Mouse (Mus musculus) hindbrain, embryonic 12.5 days (tissue): ENCODE results near the gene Gm26992. TPM values are rescaled to one million over a fixed set of nuclear protein-coding genes. Genes with fewer than 3 reads are reported as not detected.
"Not testable (repeated sequence)": the region's sequence is repeated elsewhere in the genome, so short reads cannot be mapped to it uniquely, and the experiment has no call there.

Source experiments
- ATAC-seq: fragments of 200-750 bp; cut with Nextera tagmentation; 2 replicates; pipeline ENCODE4 v1.8.0; 2017; ENCODE audit warnings: moderate TSS enrichment; ENCODE audit not compliant: low FRiP score
- H3K27ac ChIP-seq: fragments of 300-500 bp; sonication (generic); 2 replicates; pipeline ENCODE4 v1.5.1; 2016; ENCODE audit warnings: mild to moderate bottlenecking
- H3K27me3 ChIP-seq: fragments of 300-500 bp; sonication (generic); 2 replicates; pipeline ENCODE4 v1.6.1; 2016; ENCODE audit warnings: mild to moderate bottlenecking
- H3K36me3 ChIP-seq: fragments of 300-500 bp; sonication (generic); 2 replicates; pipeline ENCODE4 v1.6.1; 2016; ENCODE audit warnings: mild to moderate bottlenecking
- H3K4me1 ChIP-seq: fragments of 300-500 bp; sonication (generic); 2 replicates; pipeline ENCODE4 v1.6.1; 2016
- H3K4me2 ChIP-seq: fragments of 300-500 bp; sonication (generic); replicated peaks from 2 replicates; pipeline ENCODE4 v1.6.1; 2016; ENCODE audit warnings: mild to moderate bottlenecking
- H3K4me3 ChIP-seq: fragments of 300-500 bp; sonication (generic); 2 replicates; pipeline ENCODE4 v1.5.1; 2016; ENCODE audit warnings: mild to moderate bottlenecking
- H3K9ac ChIP-seq: fragments of 300-500 bp; sonication (generic); 2 replicates; pipeline ENCODE4 v1.6.1; 2016; ENCODE audit warnings: mild to moderate bottlenecking, moderate library complexity
- H3K9me3 ChIP-seq: fragments of 300-500 bp; sonication (generic); replicated peaks from 2 replicates; pipeline ENCODE4 v1.6.1; 2016; ENCODE audit warnings: mild to moderate bottlenecking
- WGBS: fragments of 180-500 bp; shearing (Covaris S2); methylation state at CpG from one replicate; pipeline ENCODE4 v1.1.7; 2016; 5-methylcytosine and 5-hydroxymethylcytosine counted together
- polyA plus RNA-seq: library from polyadenylated mRNA; unstranded; fragments of >200 nt; fragmentation: Nextera tagmentation; extraction: Ambion mirVana; gene quantifications from 2 replicates; pipeline ENCODE4 v1.2.1, GENCODE M21; 2016

Gene Gm26992
- polyA plus RNA-seq, 1 experiment from 2014 or later = not detected

DNA sequence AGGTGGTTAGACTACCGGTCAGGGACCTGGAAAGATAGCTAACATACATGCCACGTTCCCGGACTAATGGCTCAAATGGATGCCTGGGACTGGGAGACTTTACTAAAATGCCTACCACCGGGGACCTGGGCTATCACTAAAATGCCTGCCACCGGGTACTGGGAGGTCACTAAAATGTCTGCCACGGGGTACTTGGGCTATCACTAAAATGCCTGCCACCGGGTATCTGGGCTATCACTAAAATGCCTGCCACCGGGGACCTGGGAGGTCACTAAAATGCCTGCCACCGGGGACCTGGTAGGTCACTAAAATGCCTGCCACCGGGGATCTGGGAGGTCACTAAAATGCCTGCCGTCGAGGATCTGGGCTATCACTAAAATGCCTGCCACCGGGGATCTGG, 26.6 kb downstream of the Gm26992 start:
- H3K4me1 ChIP-seq, H3K9me3 ChIP-seq, H3K36me3 ChIP-seq, H3K9ac ChIP-seq, H3K4me3 ChIP-seq, H3K27ac ChIP-seq, ATAC-seq: not testable (repeated sequence)
- H3K4me2 ChIP-seq = peak overlapping the region; percentile 63; the same call in 1 of the 2 replicates
- 50% methylated on average over 10 of the region's 13 CpGs for WGBS
- H3K27me3 ChIP-seq = peaks cover 56% of the 10 kb centered on the region

DNA sequence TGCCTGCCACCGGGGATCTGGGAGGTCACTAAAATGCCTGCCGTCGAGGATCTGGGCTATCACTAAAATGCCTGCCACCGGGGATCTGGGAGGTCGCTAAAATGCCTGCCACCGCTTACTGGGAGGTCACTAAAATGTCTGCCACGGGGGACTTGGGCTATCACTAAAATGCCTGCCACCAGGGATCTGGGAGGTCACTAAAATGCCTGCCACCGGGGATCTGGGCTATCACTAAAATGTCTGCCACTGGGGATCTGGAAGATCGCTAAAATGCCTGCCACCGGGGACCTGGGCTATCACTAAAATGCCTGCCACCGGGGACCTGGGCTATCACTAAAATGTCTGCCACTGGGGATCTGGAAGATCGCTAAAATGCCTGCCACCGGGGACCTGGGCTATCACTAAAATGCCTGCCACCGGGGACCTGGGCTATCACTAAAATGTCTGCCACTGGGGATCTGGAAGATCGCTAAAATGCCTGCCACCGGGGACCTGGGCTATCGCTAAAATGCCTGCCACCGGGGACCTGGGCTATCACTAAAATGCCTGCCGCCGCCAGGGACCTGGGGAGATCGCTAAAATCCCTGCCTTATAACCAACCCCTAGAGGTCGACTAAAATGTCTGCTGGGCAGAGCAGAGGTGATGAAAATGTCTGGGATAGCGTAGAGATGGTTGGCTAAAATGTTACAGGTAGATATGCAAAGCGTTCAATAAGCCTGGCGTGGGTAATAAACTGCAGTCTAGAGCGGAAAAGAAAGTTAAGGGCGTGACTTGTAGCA, 27.3 kb downstream of the Gm26992 start:
- H3K9me3 ChIP-seq, H3K4me3 ChIP-seq, H3K27ac ChIP-seq, ATAC-seq, H3K4me2 ChIP-seq, H3K4me1 ChIP-seq, H3K9ac ChIP-seq, H3K36me3 ChIP-seq: not testable (repeated sequence)
- peaks cover 54% of the 10 kb centered on the region for H3K27me3 ChIP-seq
- 72% methylated on average over 21 of the region's 27 CpGs for WGBS

DNA sequence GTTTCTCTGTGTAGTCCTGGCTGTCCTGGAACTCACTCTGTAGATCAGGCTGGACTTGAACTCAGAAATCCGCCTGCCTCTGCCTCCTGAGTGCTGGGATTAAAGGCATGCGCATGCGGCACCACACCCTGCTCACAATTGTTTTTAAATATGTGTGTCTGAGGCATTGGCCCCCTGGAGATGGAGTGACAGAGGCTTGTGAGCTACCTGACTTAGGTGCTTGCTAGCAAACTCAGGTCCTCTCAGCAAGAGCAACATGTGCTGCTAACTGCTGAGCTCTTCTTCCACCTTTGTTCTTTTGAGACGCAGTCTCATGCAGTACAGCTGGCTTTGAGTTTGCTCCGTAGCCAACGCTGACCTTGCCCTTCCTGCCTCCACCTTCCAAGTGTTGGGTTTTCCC, 31.0 kb downstream of the Gm26992 start:
- no peak overlapping the region for H3K9ac ChIP-seq
- H3K27ac ChIP-seq = no peak overlapping the region
- peaks cover under 1% of the 10 kb centered on the region; the same call in 1 of the 2 replicates for H3K4me1 ChIP-seq
- no peak overlapping the region for H3K4me2 ChIP-seq
- ATAC-seq = no peak
- no peak overlapping the region for H3K4me3 ChIP-seq
- 83% methylated on average over 6 of the region's 6 CpGs for WGBS
- H3K36me3 ChIP-seq = no peaks in the 10 kb centered on the region
- peaks cover 27% of the 10 kb centered on the region for H3K27me3 ChIP-seq
- no peaks in the 10 kb centered on the region for H3K9me3 ChIP-seq

DNA sequence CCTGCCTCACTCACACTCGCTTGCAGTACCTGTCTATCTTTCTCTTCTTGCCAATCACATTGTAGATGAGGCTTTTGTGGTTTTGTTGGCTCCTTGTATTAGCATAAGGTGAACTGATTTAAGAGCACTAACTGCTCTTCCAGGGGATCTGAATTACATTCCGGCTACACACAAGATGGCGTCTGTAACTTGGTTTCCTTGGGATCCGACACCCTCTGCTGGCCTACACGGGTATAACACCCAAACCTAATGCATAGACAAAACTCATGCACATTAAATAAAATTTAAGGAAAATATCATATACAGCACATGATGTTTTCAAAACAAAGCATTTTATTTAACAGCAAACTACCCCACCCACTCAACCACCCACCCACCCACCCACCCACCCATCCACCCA, 38.2 kb downstream of the Gm26992 start:
- H3K9me3 ChIP-seq = no peaks in the 10 kb centered on the region
- no peaks in the 10 kb centered on the region for H3K4me1 ChIP-seq
- H3K36me3 ChIP-seq = no peaks in the 10 kb centered on the region
- no peak overlapping the region for H3K9ac ChIP-seq
- 71% methylated on average over 5 of the region's 5 CpGs for WGBS
- no peak for ATAC-seq
- H3K4me3 ChIP-seq = no peak overlapping the region
- no peak overlapping the region for H3K27ac ChIP-seq
- H3K4me2 ChIP-seq = no peak overlapping the region
- H3K27me3 ChIP-seq = no peaks in the 10 kb centered on the region

DNA sequence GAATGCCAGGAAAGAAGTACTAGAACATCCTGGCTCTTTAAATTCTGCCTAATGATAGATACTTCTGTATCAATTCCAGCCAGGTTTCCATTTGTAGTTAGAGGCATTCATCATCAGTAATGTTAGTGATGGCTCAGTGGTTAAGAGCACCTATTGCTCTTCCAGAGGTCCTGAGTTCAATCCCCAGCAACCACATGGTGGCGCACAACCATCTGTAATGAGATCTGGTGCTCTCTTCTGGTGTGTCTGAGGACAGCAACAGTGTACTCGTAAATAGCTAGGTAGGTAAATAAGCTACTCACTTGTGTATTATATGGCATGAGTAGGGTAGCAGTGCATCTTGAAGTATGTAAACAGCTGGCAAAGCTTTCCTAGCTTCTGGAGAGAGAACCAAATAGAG, 47.2 kb downstream of the Gm26992 start:
- Histone ChIP-seq H3K27me3 (no peaks in the 10 kb centered on the region), H3K9ac (no peak overlapping the region), H3K36me3 (peaks cover 6% of the 10 kb centered on the region; the same call in 1 of the 2 replicates), H3K4me2 (no peak overlapping the region), H3K9me3 (no peaks in the 10 kb centered on the region), H3K27ac (no peak overlapping the region), H3K4me1 (no peaks in the 10 kb centered on the region), H3K4me3 (no peak overlapping the region)
- ATAC-seq = no peak
- 89% methylated on average over 2 of the region's 2 CpGs for WGBS

DNA sequence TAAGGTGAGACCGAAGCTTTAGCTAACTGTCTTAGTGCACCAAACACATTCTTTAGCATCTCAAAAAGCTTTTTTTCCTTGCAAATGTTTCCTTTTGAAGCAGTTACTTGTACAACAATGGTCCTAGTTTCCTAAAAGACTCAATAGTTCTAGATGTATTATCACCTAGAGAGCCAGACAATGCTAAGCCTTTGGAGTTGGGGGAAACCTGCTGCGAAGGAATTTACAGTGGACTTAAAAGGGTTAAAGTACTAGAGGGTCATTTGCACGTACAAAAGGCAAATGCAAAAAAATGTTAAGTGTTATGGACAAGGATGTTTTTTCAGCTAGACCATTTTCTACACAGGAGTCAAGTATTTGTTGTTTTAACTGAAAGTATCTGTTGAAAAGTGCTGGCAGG, 50.5 kb downstream of the Gm26992 start:
- H3K36me3 ChIP-seq = peaks cover 6% of the 10 kb centered on the region; the same call in 1 of the 2 replicates
- no peak overlapping the region for H3K4me3 ChIP-seq
- H3K4me1 ChIP-seq = no peaks in the 10 kb centered on the region
- no peak overlapping the region for H3K27ac ChIP-seq
- no peak overlapping the region for H3K4me2 ChIP-seq
- no peak overlapping the region for H3K9ac ChIP-seq
- WGBS = 81% methylated on average over 3 of the region's 3 CpGs
- no peak for ATAC-seq
- no peaks in the 10 kb centered on the region for H3K27me3 ChIP-seq
- H3K9me3 ChIP-seq = no peaks in the 10 kb centered on the region

DNA sequence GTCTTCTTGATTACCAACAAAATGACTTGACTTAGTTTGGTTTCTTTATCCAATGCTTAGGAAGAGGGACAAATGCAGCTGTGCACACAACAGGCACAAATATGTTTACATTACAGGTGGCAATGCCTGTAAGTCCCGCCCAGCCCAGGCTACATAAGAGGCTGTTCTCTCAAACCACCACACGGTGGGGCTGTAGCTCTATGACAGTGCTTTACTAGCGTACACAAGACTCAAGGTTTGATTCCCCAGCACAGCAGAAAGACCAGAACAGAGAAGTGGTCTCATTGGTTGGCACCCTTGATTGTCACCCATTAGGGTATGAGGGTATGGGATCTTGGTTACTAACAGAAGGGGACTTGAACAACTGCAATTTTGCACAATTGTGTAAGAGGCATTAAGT, 55.7 kb downstream of the Gm26992 start:
- Histone ChIP-seq H3K4me1 (no peaks in the 10 kb centered on the region), H3K27ac (no peak overlapping the region), H3K9me3 (no peaks in the 10 kb centered on the region), H3K36me3 (no peaks in the 10 kb centered on the region), H3K9ac (no peak overlapping the region), H3K4me3 (no peak overlapping the region), H3K4me2 (no peak overlapping the region), H3K27me3 (no peaks in the 10 kb centered on the region)
- WGBS = 9% methylated on average over 3 of the region's 3 CpGs
- ATAC-seq = peak; percentile 49; the same call in 1 of the 2 replicates

DNA sequence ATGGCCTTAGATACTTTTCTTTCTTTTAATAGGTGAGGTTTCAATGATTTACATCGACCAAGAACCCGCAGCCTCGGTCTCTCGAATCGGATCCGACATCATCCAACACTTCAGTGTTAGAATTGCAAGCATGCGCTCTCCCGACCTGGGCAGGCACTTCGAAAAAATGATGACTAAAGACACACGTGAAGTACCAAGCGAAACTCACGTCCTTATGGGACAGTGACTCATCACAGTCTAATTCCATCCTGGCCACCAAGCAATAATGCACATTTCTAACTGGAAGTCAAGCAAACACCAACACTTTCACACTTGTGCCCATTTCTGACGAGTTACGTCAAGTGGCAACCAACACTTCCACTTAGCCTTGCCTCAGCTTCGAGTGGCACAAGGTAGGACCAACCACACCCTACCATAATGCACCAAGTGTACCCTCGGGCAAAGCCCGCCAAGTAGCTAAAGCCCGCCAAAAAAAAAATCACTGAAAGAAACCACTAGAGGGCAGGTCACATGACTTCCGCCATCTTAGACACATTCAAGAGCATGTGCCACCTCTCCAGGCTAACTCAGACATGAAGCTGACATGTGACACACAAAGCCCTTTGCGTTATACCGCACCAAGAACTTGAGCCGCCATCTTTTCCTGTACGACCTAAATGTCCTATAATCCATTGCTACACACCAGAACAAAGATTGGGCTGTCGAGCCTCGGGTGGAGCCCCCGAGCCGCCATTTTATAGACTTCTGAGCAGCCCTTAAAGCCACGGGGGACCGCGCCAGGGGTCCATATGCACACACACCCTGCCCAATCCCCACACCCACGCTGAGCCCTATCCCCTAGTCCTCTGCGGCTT, 59.7 kb downstream of the Gm26992 start:
- Histone ChIP-seq H3K27ac (peak overlapping the region; percentile 76), H3K4me2 (peak overlapping the region; percentile 39), H3K27me3 (no peaks in the 10 kb centered on the region), H3K9me3 (no peaks in the 10 kb centered on the region), H3K4me3 (peak overlapping the region; percentile 40), H3K4me1 (no peaks in the 10 kb centered on the region), H3K36me3 (no peaks in the 10 kb centered on the region), H3K9ac (peak overlapping the region; percentile 49)
- 63% methylated on average over 32 of the region's 32 CpGs for WGBS
- peak; percentile 81 for ATAC-seq

- H3K4me3 ChIP-seq = peak overlapping the region; percentile 40
- H3K27ac ChIP-seq = peak overlapping the region; percentile 76
- H3K36me3 ChIP-seq = no peaks in the 10 kb centered on the region
- peak; percentile 32 for ATAC-seq
- H3K4me2 ChIP-seq = no peak overlapping the region
- H3K27me3 ChIP-seq = no peaks in the 10 kb centered on the region
- peak overlapping the region; percentile 49 for H3K9ac ChIP-seq
- 68% methylated on average over 24 of the region's 24 CpGs for WGBS
- no peaks in the 10 kb centered on the region for H3K9me3 ChIP-seq
- H3K4me1 ChIP-seq = no peaks in the 10 kb centered on the region
These were observed 60.3 kb downstream of the Gm26992 start for GRCm38 (mm10) chrX:103482097-103482451.

DNA sequence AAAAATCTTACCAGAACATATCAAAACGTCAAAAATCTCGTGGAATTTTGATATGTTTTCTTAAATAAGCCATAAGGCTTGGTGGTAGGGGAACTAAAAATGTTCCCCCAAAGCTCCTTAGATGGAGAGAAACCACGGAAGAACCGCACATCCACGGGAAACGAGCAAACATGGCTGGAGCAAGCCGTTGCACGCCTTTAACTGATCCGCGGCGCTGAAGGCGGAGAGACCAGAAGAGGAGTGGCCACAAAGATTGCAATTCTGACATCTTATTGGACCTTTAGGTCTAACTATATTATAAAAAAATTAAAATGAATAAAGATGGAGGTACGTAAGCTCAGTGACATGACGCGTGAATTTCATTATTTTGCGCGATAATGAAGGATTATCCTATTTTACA, 61.2 kb downstream of the Gm26992 start:
- 76% methylated on average over 17 of the region's 17 CpGs for WGBS
- H3K4me1 ChIP-seq = no peaks in the 10 kb centered on the region
- no peaks in the 10 kb centered on the region for H3K36me3 ChIP-seq
- no peak overlapping the region for H3K9ac ChIP-seq
- H3K27ac ChIP-seq = no peak overlapping the region
- H3K27me3 ChIP-seq = no peaks in the 10 kb centered on the region
- peak overlapping the region; percentile 39 for H3K4me2 ChIP-seq
- H3K9me3 ChIP-seq = no peaks in the 10 kb centered on the region
- no peak for ATAC-seq
- peak overlapping the region; percentile 40 for H3K4me3 ChIP-seq

- Histone ChIP-seq H3K27me3 (no peaks in the 10 kb centered on the region), H3K4me3 (no peak overlapping the region), H3K9me3 (no peaks in the 10 kb centered on the region), H3K36me3 (no peaks in the 10 kb centered on the region), H3K9ac (no peak overlapping the region), H3K27ac (no peak overlapping the region), H3K4me1 (no peaks in the 10 kb centered on the region), H3K4me2 (peak overlapping the region; percentile 39; the same call in 1 of the 2 replicates)
- ATAC-seq = no peak
- WGBS = 42% methylated on average over 2 of the region's 2 CpGs
These were observed 62.2 kb downstream of the Gm26992 start for GRCm38 (mm10) chrX:103484050-103484449.

- Histone ChIP-seq H3K27ac (no peak overlapping the region), H3K9ac (no peak overlapping the region), H3K9me3 (no peaks in the 10 kb centered on the region), H3K4me1 (0 out of 2 replicates have a peak, but pooled peaks cover 8% of the 10 kb centered on the region), H3K27me3 (no peaks in the 10 kb centered on the region), H3K4me2 (no peak overlapping the region), H3K36me3 (no peaks in the 10 kb centered on the region), H3K4me3 (no peak overlapping the region)
- ATAC-seq = no peak
- WGBS = 89% methylated on average over 2 of the region's 2 CpGs
These were observed 69.0 kb downstream of the Gm26992 start for GRCm38 (mm10) chrX:103490853-103491252.
